Mouse (Mus musculus): ENCODE measurements at regions not wholly inside any gene's neighbourhood (a gene's known extent, or its start where the extent isn't known, plus 50 kb on each side); places are given as distances from the start of the nearest gene placed in this dataset.

GRCm38 (mm10) chr9:24942943-24943342 is 146.3 kb upstream of the Gm10181 start:
- DNase-seq (ENCODE audit: low spot score): no peak

- no peak for DNase-seq (ENCODE audit: low spot score)
These were observed 145.4 kb upstream of the Gm10181 start for GRCm38 (mm10) chr9:24943830-24944229.

DNA sequence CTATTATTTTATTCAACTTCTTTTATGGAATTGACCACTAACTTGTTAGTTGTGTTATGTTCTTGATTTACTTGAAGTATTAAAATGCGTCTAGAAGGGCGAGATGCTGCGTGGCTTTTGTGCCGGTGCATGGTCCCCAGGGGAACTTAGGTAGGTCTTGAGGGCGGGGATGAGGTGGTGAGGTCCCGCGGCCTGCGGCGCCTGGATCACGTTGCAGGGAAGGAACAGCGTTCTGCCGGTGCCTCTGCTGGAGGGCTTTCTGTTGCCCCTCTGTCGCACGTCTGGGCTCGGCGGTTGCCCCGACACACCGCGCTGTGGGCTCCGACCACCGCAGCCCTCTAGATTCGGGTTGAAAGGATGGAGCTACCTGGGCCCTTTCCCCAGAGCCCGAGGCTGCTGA is 136.7 kb upstream of the Gm10181 start:
- no peak for DNase-seq (ENCODE audit: low spot score)

- no peak for DNase-seq (ENCODE audit: low spot score)
These were observed 133.6 kb upstream of the Gm10181 start for GRCm38 (mm10) chr9:24955641-24956040.

DNA sequence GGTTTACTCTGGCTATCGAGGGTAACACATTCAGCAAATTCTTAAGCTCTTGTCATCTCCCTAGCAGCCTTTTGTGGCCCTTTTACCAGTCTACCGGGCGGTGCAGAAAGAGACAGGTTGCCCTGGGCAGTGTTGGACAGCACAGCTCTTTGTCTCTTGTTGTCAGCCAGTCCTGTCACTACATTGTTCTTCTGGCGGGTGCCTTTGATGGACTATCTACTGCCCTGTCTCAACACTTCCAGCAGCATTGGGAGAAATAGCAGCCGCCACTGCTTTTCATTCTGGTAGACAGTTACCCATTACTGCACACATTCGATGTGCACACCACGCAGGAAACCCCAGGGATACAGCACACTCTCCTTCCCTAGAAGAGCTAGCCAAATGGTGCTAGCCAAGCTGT is 132.7 kb upstream of the Gm10181 start:
- no peak for DNase-seq (ENCODE audit: low spot score)

GRCm38 (mm10) chr9:24963290-24963689 is 125.9 kb upstream of the Gm10181 start:
- DNase-seq (ENCODE audit: low spot score): no peak

GRCm38 (mm10) chr9:24967571-24967970 is 121.7 kb upstream of the Gm10181 start:
- DNase-seq (ENCODE audit: low spot score): no peak

DNA sequence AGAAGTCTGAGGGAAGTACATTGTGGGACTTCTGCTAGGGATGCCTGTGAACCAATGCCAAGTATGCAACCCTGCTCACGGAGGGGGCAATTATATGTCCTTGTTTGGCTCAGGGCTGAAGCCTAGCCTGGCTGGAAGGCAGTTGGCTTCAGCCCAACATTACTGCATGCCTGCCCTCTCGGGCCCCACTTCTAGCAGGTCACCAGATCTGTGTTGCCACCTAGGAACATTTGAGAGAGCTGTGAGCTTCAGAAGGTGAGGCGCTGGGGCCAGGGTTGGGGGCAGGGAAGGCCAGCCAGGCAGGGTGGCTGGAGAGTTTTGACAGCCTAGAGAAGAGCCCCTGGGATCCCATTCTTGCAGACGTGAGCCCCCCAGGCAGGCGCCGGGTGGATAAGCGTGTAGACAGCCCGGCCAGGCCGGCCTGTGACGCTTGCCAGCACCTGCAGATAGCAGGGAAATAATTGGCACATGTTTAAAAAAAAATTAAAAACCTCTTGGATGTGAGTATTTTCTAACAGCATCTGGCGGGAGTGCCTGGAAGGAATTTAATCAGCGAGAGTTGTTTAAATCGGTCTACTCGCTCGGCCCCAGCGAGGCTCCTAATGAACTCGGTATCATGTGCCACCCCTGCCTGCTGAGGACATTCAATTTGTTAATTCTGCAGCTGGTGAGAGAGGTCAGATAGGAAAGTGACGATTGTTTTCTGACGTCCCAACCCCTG is 115.0 kb upstream of the Gm10181 start:
- peak; percentile 34 for DNase-seq (ENCODE audit: low spot score)

- DNase-seq (ENCODE audit: low spot score): no peak
These were observed 106.4 kb upstream of the Gm10181 start for GRCm38 (mm10) chr9:24982796-24983195.

DNA sequence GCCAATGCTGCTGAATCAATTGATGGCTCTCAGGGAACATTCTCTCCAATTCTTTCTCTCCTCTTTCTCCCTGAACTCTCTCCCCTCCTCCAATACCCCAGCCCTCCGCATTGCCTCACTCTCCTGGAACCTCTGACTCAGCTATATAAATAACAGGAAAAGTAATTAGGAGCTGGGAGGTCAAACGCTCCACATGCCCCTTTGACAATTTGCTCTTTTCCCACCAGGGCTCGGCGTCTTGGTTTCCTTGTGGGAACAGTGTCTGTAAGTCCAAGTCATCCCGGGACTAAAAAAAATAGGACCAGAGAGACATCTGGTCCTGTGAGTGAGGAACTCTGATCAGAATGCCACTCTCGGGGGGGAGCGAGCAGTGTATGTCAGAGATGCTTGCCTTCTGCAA is 94.7 kb upstream of the Gm10181 start:
- no peak for DNase-seq (ENCODE audit: low spot score)

DNA sequence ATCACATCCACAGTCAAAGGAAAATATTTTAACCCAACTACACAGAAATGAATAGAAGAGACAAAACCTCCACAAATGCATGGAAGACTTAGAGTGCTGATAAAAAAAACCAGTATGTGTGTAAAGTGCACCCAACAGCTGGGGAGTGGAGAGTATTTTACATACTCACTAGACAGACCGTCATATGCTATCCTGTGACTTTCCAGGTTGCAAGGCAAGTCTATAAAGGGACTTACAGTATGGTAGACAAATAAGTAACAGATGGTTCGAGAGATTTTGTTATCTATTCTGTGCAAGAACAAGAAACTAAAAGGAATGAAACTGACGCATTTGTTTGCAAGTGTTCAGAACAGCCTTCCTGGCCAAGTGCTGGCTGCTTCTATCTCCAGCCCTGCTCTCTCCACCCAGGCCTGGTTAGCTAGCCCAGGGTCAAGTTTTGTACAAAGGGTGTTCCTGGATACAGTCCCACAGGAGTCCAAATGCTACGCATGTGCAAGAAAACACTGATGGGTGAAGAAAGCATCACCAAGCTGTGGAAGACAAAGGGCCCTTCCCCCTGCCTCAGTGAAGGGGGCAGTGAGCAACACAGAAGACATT is 68.0 kb upstream of the Gm10181 start:
- no peak for DNase-seq (ENCODE audit: low spot score)

- DNase-seq (ENCODE audit: low spot score): no peak
These were observed 66.8 kb upstream of the Gm10181 start for GRCm38 (mm10) chr9:25022439-25022838.

DNA sequence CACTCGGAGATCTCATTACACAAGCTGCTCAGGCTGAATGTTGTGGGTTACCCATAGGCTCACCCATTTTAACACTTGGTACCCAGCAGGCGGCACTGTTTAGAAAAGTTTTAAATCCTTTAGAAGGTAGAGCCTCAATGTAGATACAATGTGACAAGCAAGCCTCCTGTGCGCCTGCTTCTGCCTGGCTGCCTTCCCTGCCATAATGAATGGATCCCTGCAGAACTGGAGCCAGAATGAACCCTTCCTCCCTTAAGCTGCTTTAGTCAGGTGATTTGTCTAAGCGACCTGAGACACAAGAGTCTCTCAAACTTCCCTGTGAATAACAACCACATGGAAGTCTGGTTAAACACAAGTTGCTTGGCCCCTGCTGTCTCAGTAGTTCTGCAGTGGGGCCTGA is 64.7 kb upstream of the Gm10181 start:
- no peak for DNase-seq (ENCODE audit: low spot score)

DNA sequence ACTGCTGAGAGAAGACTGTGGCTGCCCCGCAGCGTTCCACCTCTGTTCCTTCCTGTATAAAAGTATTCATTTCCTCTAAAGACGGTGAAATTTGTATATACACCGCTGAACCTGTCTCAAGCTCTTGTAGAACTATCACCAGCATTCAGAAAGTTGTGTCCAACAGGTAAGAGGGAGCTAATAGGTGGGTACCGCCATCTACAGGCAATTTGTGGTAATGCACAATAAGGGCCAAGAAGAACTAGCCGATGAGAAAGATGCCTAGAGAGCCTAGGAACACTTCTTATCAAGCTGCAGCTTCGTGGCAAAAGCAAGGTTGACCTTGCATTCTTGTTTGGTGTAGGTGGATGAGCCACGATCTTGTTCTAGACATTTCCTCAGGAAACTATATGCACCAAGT is 61.6 kb upstream of the Gm10181 start:
- DNase-seq (ENCODE audit: low spot score): peak; percentile 11

- DNase-seq (ENCODE audit: low spot score): no peak
These were observed 60.9 kb upstream of the Gm10181 start for GRCm38 (mm10) chr9:25028305-25028704.

DNA sequence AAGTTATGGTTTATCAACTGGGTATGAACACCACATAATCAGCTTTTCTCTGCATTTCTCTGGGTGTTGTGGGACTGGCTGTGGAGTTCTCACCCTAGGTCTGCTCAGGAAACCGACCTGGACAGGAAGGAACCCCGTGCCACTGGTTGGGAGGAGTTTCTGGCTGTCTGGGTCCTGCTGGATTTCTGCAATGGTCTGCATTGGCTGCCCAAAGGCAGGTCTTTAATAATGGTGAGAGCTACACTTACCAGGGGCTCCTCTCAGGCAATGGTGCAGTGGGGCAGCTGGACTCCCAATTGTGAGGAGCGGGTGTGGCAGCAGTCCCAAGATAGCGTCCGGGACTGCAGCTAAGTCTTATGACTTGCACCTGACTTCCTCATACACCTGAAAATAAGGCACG is 57.8 kb upstream of the Gm10181 start:
- no peak for DNase-seq (ENCODE audit: low spot score)

All from ovary, postnatal 36 days (tissue).